Mouse (Mus musculus) cerebellum, adult 2 months (tissue): Measurements from ENCODE around the gene Mepe.

Source experiments
- CTCF ChIP-seq: fragments of 200-500 bp; IDR thresholded peaks from 2 replicates; pipeline ENCODE4 v1.5.1; 2011; ENCODE audit warnings: low read depth, mild to moderate bottlenecking, control low read depth, low read length, moderate library complexity, borderline replicate concordance; ENCODE audit not compliant: insufficient read depth
- POLR2A ChIP-seq: fragments of 200-500 bp; IDR thresholded peaks from 2 replicates; pipeline ENCODE4 v1.6.1; 2011; ENCODE audit warnings: low read length, control low read depth, borderline replicate concordance; ENCODE audit not compliant: insufficient read depth

- no peak for TF ChIP-seq CTCF
- no peak for TF ChIP-seq POLR2A
These were observed 15.3 kb downstream of the Mepe start for GRCm38 (mm10) chr5:104340513-104340829.
